Mouse (Mus musculus) cortical plate, adult 2 months (tissue): ENCODE results near the gene Pomgnt1. TPM values are rescaled to one million over a fixed set of nuclear protein-coding genes. Genes with fewer than 3 reads are reported as not detected.

Experiments
- H3K27ac ChIP-seq: fragments of 200-500 bp; 2 replicates; pipeline ENCODE4 v1.5.1; 2012; ENCODE audit warnings: low read length, control low read depth, inconsistent platforms; ENCODE audit not compliant: insufficient read depth
- H3K4me1 ChIP-seq: fragments of 200-500 bp; 2 replicates; pipeline ENCODE4 v1.6.1; 2011; ENCODE audit warnings: low read length; ENCODE audit not compliant: control insufficient read depth, insufficient read depth
- H3K4me3 ChIP-seq: fragments of 200-500 bp; 2 replicates; pipeline ENCODE4 v1.5.1; 2011; ENCODE audit warnings: mild to moderate bottlenecking, low read length, control low read depth; ENCODE audit not compliant: insufficient read depth
- CTCF ChIP-seq: fragments of 200-500 bp; IDR thresholded peaks from 2 replicates; pipeline ENCODE4 v1.5.1; 2011; ENCODE audit warnings: mild to moderate bottlenecking, control low read depth, low read length; ENCODE audit not compliant: insufficient read depth; ENCODE audit errors: extremely low read depth
- POLR2A ChIP-seq: fragments of 200-500 bp; IDR thresholded peaks from 2 replicates; pipeline ENCODE4 v1.6.1; 2011; ENCODE audit warnings: mild to moderate bottlenecking, low read length, control low read depth; ENCODE audit not compliant: insufficient read depth; ENCODE audit errors: extremely low read depth
- polyA plus RNA-seq: library from polyadenylated mRNA; depleted of rRNA; stranded (reverse); fragments of >200 nt; gene quantifications from 2 replicates; pipeline ENCODE4 v1.2.3, GENCODE M21; 2012

Gene Pomgnt1
- polyA plus RNA-seq, 1 experiment, result 80.3 TPM

- Histone ChIP-seq H3K27ac (no peak overlapping the region), H3K4me3 (no peak overlapping the region), H3K4me1 (peaks cover 3% of the 10 kb centered on the region; the same call in 1 of the 2 replicates)
- TF ChIP-seq CTCF, result no peak
- TF ChIP-seq POLR2A, result no peak
Measured at GRCm38 (mm10) chr4:116096291-116096690, 27.3 kb upstream of the Pomgnt1 start.

GRCm38 (mm10) chr4:116097211-116097610 lies 26.4 kb upstream of the Pomgnt1 start:
- no peak overlapping the region for H3K4me3 ChIP-seq
- TF ChIP-seq CTCF, result no peak
- no peak for TF ChIP-seq POLR2A

GRCm38 (mm10) chr4:116100959-116101358 lies 22.7 kb upstream of the Pomgnt1 start:
- H3K4me1 ChIP-seq, result no peaks in the 10 kb centered on the region
- no peak overlapping the region for H3K4me3 ChIP-seq
- no peak overlapping the region for H3K27ac ChIP-seq
- TF ChIP-seq CTCF, result no peak

More at GRCm38 (mm10) chr4:116097211-116097610, 26.4 kb upstream of the Pomgnt1 start:
- no peak overlapping the region for H3K27ac ChIP-seq
- peaks cover 3% of the 10 kb centered on the region; the same call in 1 of the 2 replicates for H3K4me1 ChIP-seq

GRCm38 (mm10) chr4:116105278-116105677 lies 18.4 kb upstream of the Pomgnt1 start:
- no peaks in the 10 kb centered on the region for H3K4me1 ChIP-seq
- no peak overlapping the region; the same call in 1 of the 2 replicates for H3K27ac ChIP-seq
- H3K4me3 ChIP-seq, result no peak overlapping the region
- no peak for TF ChIP-seq CTCF
- TF ChIP-seq POLR2A, result no peak

DNA sequence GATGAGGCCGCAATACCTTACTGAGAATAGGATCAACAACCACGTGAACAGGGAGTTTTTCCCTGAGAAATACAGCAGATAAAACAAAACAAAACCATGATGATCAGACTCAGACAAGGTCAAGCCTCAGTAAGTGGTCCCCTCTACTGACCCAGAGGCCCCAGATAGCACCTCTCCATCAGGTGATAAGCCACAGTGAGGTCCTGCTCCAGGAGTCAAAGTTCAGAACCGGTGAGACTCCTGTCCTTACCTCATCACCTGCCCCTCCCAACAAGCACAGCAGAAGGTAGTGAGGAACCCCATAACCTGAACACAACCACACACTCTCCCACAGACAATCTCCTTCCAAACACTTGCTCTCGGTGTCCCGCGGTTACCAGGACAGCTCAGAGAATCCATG lies 12.9 kb upstream of the Pomgnt1 start:
- Histone ChIP-seq H3K27ac (no peak overlapping the region), H3K4me3 (no peak overlapping the region), H3K4me1 (no peaks in the 10 kb centered on the region)
- no peak for TF ChIP-seq CTCF

- Histone ChIP-seq H3K27ac (no peak overlapping the region), H3K4me3 (no peak overlapping the region), H3K4me1 (no peaks in the 10 kb centered on the region)
- TF ChIP-seq CTCF (no peak), POLR2A (no peak)
Measured at GRCm38 (mm10) chr4:116111486-116111885, 12.2 kb upstream of the Pomgnt1 start.

GRCm38 (mm10) chr4:116122762-116123161 lies 878 bp upstream of the Pomgnt1 start:
- no peak for TF ChIP-seq CTCF
- TF ChIP-seq POLR2A, result no peak
- Histone ChIP-seq H3K27ac (no peak overlapping the region), H3K4me1 (no peaks in the 10 kb centered on the region), H3K4me3 (no peak overlapping the region)

- H3K4me1 ChIP-seq, result no peaks in the 10 kb centered on the region
- no peak overlapping the region for H3K4me3 ChIP-seq
- no peak overlapping the region for H3K27ac ChIP-seq
- TF ChIP-seq POLR2A, result no peak
- TF ChIP-seq CTCF, result no peak
Measured at GRCm38 (mm10) chr4:116125803-116126386, 2.3 kb downstream of the Pomgnt1 start.

GRCm38 (mm10) chr4:116127956-116128355 lies 4.3 kb downstream of the Pomgnt1 start:
- no peak overlapping the region for H3K27ac ChIP-seq
- TF ChIP-seq CTCF (no peak), POLR2A (no peak)
- H3K4me1 ChIP-seq, result no peaks in the 10 kb centered on the region
- H3K4me3 ChIP-seq, result no peak overlapping the region

DNA sequence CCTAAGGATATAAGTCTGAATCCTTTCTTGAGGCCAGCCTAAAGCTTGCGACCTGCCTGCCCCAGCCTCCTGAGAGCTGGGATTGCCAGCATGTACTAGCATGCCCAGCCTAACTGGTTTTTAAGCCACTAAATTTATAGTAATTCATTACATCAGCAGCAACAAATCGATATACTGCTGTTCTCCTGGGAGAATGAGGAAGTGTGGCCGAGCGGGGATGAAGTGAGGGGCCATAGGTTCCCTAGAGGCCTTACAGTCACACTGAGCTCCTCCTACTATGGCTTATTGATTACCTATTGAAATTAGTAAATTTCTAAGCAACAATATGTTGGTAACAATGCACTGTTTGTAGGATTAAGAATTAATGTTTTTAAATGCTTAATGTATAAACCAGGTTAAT lies 9.5 kb downstream of the Pomgnt1 start:
- H3K4me3 ChIP-seq, result no peak overlapping the region
- H3K4me1 ChIP-seq, result no peaks in the 10 kb centered on the region
- TF ChIP-seq CTCF, result no peak
- no peak for TF ChIP-seq POLR2A
- no peak overlapping the region for H3K27ac ChIP-seq
